Mouse (Mus musculus) heart, adult 11 months (tissue): ENCODE measurements at regions not wholly inside any gene's neighbourhood (a gene's known extent, or its start where the extent isn't known, plus 50 kb on each side); places are given as distances from the start of the nearest gene placed in this dataset.

Experiments used
- DNase-seq: peaks from one replicate; pipeline ENCODE4 v3.0.0; 2022

DNA sequence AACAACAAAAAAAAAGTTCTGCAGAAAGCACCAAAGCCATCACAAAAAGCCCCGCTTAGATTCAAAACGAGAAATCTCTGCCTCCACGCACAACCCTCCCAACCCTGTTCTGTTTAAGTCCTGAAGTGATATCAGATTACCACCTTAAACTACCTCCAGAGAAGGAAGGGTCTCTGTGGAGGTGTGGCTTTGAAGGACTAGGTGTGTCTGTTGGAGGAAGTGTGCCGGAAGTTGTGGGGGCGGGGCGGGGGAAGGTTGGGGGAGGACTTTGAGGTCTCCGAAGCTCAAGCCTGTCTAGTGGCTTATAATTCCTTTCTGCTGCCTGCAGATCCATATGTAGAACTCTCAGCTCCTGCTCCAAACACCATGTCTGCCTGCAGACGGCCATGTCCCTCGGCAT lies 173.6 kb downstream of the Mreg start:
- DNase-seq, result no peak

DNA sequence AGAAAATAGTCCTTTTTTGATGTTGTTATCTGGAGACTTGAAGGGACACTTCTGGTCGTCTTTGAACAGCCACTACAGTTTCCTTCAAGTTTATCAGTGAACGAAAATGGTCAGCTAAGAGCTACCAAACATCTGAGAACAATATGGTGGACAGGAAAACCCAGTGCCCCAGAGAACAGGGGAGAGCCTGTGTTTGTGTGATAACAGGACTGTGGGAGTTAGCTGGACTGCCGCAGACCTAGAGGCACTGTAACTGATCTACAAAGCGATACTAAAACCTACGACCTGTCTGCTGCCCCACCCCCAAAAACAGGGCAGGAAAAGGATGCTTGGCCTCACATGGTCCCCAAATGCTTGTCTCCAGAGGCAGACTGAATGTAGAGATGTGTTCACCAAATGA lies 175.5 kb downstream of the Mreg start:
- DNase-seq, result no peak

DNA sequence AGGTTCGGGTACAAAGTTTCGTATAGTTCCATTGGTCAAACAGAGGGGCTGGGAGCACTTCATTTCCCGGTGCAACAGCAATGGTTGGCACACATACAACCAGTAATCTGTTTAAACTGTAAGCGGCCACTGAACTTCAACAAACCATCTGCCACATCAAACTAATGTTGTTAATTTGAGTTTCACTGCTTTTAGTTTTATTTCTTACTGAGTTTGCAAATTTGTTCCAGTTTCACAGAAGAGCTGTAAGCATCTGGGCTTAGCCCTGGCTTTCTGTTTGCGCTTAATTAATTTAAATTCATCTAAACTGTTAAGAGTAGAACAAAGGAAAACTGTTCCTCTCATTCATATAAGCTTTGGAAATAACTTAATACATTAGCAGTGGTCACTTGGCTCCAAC lies 176.0 kb downstream of the Mreg start:
- DNase-seq, result no peak

DNA sequence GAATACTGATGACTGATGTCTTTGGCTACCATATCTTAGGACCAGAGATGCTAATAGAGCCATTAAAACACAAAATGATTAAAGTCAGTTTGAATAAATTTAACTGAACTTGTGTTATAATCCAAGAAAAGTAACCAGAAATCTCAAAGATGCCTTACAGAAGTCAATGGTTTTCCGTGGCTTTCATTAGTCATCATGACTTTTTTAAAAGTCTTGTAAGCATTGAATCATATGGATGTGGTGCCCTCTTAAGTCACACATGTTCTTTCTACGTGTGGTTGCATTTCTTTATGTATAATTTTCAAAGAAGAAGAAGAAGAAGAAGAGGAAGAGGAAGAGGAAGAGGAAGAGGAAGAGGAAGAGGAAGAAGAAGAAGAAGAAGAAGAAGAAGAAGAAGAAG lies 178.2 kb downstream of the Mreg start:
- no peak for DNase-seq

DNA sequence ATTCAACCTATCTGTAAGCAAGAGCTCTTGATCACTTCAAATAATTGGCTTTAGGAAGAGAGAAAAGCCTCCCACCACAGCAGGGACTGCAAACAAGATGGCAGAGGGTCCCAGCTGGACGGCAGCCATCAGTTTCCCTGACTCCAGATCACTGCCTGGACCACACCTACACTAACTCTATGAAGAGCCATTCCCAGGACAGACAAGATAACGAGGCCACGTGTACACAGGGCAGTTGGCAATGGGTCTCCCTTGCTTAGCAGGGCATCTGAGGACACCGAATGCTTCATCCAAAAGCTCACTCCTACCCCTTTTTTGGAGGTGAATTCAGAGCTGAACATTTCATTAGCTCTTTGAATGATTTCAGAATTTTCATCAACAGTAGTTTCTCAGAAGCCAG lies 179.9 kb downstream of the Mreg start:
- DNase-seq, result no peak

DNA sequence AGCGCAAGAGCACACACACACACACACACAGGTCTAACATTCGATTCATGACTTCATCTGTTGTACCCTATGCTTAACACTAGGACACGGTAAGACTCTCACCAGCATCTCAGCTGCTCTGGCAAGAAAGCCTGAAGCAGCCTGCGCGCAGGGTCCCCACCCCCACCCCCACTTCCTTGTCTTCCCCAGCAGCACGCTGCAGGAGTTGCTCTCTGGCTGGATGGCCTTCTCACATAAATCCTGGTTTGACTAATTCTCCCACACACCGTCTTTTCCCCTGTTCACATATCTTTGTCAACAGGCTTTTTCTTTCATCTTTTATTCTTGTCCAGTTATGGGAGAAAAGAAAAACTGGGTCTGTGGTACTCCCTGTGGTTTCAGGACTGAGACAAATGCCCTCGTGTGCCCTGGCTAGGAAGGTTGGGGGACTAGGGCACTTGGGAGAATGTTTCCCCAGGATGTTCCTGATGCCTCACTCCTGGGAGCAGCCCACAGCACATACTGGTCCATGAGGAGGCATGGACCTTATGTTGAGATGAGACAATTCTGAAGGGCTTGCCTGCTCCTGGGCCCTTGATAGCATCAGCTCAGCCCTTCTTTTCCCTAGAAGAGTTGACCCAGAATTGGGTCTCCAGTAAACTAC lies 181.2 kb downstream of the Mreg start:
- DNase-seq, result no peak

DNA sequence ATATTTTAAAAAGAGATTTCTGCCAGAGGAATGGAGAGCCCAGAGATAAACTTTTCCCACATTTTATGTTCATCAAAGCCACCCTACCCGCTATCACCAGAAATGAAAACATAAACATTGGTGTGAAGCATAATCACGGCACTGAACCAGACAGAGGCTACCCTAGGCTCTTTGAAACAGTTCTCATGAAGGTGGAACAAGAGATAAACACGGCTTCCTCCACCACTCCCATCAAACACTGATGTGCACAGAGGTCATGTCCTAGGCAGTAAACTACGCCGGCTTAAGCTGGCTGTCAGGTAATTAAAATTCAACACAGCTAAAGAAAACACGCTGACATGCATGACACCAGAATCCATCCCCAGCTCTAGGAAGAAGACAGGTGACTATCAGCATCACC lies 182.5 kb downstream of the Mreg start:
- peak; percentile 70 for DNase-seq

DNA sequence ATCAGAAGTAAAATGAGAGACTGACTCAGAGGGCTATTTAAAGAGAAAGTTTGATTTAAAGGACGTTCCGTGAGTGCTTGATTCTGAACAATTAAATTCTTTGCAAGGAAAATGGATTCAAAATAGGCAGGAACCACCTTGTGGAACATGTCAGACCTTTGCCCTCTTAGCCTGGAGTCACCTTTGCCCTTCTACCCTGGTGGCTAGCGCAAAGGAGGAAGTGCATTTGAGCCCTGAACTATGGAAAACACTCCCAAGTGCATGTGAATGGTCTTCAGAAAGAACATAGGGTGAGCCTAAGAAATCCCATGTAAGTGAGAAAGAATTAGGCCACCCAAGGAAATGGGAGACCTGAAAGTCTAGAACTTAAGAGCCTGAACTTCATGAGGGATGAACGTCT lies 185.2 kb downstream of the Mreg start:
- DNase-seq, result no peak

DNA sequence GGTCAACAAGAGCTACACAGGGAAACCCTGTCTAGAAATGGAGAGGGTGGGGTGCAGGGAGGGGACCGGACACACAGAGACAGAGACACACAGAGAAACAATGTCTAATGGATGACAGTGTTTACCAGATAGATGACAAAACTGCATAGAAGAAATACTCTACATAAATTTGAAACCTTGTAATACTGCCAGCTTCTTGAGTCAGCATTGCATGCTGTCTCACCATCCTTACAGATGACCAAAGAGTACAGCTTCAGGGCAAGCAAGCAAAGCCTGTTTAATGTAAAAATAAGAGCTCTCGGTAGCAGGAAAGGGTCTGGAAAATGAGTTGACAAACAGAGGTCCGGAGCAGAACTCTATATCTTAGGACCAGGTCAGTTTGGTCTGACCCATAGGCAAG lies 189.5 kb downstream of the Mreg start:
- DNase-seq, result no peak

DNA sequence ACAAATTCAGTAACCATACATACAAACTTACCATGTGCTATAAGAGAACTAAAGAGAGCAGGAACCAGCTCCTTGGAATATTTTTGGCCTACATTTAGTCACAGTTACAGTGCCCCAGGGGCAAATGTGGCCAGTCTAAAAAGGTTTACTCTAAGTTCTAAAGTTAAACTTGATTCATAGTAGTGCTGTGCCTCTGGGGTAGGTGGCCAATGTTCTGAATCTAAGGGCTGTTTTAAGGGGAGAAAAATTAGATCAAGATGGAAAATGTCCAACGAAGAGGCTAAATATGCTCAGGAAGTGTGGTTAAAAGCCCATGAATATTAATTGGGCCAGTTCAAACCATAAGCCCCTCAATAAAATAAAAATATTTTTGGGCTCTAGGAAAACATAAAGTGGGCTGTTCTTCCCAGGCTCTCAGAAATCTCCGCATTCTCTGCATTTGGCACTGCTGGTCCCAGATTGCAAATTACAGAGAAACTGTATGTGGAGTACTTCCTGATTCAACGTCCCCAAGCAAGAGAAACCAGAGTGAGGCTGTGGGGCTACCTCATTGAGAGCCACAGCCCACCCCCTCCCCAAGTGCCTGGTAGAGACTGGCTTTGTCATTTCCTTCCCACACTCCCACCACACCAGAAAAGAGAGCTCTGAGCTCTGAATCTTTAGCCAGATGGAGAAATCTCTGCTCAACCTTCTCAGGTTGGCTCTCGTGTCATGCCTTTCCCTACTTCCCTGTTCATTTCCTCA lies 193.5 kb downstream of the Mreg start:
- DNase-seq, result peak; percentile 44

DNA sequence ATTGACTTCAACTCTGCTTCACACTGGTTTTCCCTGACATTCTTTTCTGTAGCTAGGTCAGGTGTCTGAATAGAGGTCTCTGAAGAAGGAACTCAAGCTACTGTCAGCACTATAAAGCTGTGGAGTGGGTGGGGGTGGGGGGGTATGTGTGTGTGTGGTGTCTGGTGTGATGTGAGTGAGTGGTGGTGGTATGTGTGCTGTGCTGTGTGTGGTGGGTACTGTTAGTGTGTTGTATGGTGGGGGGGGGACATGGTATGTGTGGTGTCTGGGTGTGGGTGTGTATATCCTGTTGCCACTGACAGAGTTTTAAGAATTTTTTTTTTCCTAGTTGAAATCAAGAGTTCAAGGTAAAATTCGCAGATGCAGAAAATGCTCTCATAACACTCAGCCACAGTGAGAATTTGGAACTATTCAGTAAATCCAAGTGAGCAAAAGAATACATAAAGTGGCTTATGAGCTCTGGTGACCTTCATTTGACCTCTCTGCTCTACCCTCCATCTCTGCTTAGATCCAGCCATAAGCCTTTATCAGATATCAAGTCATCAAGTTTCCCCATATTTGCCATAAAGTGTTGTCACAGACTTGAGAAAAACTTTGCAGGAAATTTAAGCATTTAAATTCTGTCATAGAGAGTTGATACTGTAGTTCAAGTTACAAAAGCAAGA lies 194.2 kb downstream of the Mreg start:
- no peak for DNase-seq

DNA sequence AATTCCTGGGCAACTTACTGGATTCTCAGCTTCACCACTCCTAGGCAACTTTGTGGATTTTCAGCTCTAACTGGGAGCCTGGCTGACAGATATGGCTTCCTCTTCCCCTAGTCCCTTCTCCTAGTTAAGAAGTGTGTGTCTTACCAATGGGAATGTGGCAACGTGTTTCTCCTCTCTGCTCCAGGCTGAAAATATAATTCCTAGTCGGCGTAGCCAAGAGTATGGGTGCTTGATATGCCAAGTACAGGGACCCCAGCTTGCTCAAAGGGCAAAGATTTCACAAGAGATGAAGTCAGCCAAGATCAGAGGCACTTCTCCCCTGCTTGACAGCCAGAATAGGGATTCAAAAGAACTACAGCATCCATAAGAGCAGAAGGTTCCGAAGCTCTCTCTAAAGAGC lies 196.6 kb downstream of the Mreg start:
- no peak for DNase-seq

DNA sequence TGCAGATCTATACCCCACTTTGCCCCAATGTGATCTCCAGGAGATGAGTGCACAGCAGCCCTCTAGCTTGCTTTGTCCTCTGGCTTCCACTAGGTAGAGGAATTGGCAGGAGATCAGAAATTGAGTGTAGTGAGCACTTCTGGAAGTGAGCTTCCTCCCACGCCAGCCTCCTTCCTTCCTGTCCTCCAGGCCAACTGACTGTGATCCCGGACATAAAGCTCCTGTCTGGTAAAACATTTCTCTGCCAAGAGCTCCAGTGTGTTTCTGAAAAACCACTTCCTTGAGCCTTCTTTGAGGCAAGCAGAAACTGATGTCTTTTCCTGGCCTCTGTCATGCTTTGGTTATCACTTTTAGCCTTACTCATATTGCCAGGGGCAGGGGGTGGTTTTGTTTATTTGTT lies 197.5 kb downstream of the Mreg start:
- DNase-seq, result peak; percentile 97

DNA sequence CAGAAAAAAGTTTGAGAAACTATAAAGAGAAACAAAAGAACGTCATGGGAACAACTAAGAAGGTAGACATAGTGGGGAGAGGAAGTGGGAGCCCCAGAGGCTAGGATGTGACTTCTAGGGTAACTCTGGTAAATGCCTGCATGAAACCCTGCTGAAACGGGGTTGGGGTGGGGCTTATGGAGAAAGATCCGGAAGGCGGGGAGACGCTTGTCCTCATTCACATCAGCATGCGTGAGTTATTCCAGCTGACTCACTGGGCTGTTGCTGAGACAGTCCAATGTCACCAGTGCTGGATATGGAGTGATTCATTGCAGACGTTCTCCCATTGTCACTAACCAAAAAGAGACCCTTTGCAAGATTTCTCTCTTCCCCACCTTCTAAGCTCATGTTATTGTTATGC lies 198.2 kb downstream of the Mreg start:
- peak; percentile 93 for DNase-seq

DNA sequence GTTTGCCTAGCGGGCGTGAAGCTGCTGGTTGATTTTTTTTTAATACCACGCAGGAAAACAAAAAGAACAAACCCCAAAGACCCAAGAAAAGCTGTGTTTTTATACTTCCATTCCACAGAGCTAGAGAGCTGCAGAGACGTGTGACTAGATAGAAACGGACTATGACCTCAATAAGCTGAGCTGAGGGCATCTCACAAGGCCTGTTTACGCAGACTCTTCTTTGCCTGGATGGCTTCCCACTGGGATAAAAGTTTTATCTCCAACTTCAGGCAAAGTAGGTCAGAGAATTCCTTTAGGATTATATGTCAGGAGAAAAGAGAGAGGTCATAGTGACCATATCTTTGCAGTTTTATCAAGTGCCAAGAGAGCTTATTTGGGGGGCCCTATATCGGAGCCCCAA lies 199.4 kb downstream of the Mreg start:
- DNase-seq, result no peak

DNA sequence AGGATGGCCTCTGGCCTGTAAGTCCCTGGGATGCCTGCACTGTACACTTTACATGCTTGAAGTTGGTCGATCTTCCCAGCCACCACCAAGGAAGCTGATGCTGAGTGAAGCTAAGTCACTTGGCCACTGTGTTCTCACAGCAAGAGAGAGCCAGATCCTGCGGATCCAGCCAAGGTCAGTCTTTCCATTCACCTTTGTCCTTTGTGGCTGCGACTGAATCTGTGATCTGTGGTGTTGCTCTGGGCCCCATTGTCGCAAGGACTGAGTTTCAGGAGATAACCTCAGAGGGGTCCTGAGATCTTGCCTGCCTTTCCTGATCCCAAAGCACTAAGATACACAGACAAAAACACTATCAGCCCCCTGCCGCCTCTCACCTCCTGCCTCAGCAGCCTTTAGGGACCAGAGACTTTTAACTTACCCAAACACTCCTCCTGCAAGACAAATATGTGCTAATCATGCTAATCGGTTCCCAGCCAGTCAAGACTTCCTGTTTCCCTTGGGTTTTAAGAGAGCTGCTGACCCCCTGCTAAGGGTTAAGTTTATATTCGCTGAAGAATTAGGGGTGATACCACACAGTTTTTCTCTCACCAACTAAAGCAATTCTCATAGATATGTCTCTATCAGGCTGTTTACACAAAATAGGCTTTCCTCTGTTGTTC lies 202.7 kb downstream of the Mreg start:
- DNase-seq, result no peak

DNA sequence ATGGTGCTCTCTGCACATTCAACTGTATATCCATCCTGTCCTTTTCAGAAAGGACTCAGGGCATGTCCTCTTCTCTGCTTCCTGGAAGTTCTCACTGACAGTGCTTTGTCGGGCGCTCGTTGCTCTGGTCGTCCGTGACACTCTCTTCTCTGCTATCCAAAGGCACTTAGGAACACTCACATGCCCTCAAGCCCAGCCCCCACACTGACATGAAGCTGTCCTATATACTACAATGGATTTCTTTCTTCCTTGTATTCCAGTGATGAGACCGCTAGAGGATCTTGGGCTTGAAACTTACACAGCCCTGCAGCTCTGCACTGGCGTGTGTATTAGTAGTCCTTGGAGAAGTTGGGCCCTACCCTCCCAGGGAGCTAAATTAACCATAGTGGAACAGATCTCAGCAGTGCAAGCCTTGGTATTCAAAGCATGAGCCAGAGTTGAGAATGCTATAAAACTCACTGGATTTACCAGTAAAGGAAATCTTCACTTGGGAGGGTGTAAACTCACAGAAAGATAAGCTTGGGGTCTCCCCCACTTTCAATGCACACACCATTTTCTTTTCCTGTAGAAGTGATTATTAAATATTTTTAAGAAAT lies 205.3 kb downstream of the Mreg start:
- DNase-seq, result no peak

DNA sequence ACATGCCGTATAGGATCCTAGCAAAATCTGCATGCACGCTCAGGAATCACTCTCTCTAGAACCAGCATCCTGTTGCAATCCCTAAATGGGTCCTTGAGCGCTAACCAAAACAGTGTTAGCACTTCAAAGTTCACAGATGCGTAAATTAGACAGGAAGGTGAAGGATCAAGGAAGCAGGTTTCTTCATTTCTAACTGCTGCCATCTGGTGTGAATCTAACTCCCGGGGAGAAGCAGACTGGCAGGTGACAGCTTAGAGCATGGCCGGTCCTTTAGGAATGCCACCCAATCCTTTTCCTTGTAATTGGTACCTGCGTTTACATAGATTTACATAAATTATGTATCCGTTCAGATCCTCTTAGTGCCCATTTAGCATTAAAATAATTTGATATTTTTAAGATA lies 206.2 kb downstream of the Mreg start:
- no peak for DNase-seq

DNA sequence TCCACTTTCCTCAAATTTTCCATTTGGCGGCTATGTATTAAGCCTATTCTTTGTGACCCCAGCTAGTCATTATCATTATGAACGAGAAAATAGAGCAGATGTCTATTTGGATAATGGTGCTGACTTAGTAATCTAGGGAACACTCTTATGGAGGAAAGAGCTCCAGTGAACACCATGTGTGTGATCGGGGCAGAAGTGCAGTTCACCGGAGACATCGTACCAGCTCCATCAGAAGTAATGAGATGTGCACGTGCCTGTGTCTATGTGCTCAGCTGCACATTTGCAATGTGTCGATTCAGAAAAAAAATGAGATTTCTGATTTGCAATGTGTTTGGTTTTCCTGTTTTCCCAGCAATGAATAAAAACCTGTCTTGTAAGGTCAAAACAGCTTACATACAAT lies 206.6 kb downstream of the Mreg start:
- no peak for DNase-seq

DNA sequence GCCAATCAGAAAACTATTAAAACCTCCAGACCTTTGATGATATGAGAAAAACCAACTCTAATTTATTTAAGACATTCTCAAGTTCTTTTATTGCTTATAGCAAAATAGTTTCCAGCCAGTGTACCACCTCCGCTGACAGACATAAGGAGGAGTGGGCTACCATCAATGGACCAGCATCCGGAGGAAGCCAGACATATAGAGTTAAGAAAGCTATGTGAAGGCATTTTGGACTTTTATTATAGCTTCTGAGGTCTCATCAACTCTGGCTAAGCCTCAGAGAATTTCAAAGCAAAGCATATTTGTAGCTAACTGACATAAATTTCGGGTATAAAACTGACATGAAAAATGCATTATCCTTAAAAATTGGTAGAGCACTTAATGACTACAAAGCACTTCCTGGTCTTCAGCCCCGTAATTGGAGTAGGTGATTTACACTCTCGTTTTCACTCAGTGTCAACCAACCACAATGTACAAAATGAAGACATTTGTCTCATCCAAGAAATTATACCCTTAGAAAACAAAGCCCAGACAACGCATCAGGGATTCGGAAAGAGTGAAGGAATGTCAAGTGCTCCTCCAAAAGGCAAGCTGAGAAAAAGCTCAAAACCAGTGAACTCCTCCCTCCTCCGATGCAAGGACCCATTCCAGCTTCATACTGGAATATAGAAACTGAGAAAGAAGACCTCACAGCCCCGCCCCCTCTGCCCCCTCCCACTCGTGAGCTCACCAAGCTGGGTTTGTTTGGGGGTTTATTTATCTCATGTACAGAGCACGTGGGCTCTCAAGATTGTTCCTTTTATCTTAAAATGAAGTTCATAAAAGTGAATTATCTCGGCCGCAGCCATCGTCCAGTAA lies 208.5 kb downstream of the Mreg start:
- DNase-seq, result no peak

DNA sequence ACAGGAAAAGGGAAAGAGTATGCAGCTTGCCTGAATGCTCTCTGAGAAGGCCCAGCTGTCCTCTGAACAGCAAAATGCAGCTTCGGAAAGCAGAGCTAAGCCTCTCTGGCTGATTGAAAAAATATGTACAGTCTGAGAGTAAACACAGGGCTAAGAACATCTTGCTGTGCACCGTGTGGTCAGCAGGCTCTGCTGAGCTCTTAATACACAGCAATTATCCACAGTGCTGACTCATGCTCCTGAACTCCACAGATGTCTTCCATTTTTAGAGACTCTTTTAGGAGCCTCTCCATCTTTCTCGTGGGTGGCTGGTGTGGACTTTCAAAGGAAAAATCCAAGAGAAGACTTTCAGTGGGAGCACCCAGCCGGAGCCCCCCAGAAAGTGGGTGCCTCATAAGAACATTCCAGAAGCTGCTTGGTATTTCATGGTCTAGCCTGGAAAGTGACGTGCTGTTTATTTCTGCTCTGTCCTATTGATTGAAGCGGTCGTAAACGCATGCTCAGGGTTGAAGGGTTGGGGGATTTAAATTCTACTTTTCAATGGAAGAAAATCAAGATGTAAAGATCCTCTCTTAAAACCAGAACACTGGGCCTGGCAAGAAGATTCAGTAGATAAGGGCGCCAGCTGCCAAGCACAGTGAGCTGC lies 209.5 kb downstream of the Mreg start:
- no peak for DNase-seq

DNA sequence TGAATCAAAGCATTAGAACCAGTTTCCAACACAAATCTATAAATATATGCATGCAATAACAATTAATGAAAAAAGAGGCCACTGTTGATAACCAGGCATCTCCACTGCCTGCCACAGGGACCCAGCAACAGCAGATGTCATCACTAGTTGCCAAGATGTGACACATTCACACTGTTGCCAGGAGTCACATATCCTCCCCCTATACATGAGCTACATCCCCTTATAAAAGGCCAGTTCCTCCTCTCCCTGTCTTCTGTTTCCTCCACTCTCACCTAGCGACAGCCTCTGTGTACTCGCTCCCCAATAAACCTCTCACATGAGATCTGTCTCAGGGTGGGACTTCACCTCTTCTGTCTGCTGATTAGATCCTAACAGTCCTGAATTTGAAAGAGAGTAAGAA lies 211.4 kb downstream of the Mreg start:
- no peak for DNase-seq
